Mouse (Mus musculus) cortical plate, adult 2 months (tissue): Measurements from ENCODE around the gene Irf7.

ENCODE experiments used
- CTCF ChIP-seq: fragments of 200-500 bp; IDR thresholded peaks from 2 replicates; pipeline ENCODE4 v1.5.1; 2011; ENCODE audit warnings: mild to moderate bottlenecking, control low read depth, low read length; ENCODE audit not compliant: insufficient read depth; ENCODE audit errors: extremely low read depth
- POLR2A ChIP-seq: fragments of 200-500 bp; IDR thresholded peaks from 2 replicates; pipeline ENCODE4 v1.6.1; 2011; ENCODE audit warnings: mild to moderate bottlenecking, low read length, control low read depth; ENCODE audit not compliant: insufficient read depth; ENCODE audit errors: extremely low read depth

GRCm38 (mm10) chr7:141294479-141294878 is 28.2 kb upstream of the Irf7 start:
- no peak for TF ChIP-seq POLR2A
- no peak for TF ChIP-seq CTCF
